Mouse (Mus musculus) cerebellum, postnatal 10 days (tissue): ENCODE measurements around the gene Idh3b.

ENCODE experiments used
- DNase-seq, 2 experiments: peaks; one replicate each; pipeline ENCODE4 v3.0.0; 2021; ENCODE audit warnings: mixed read lengths in 2 of 2

Idh3b gene

GRCm38 (mm10) chr2:130262398-130262797 is 21.9 kb downstream of the Idh3b start:
- no peak for DNase-seq

- no peak for DNase-seq
Observed at GRCm38 (mm10) chr2:130261914-130262313, 22.4 kb downstream of the Idh3b start.

GRCm38 (mm10) chr2:130260822-130261221 is 23.5 kb downstream of the Idh3b start:
- DNase-seq = no peak

- DNase-seq = no peak
Observed at GRCm38 (mm10) chr2:130256762-130257161, 27.6 kb downstream of the Idh3b start.

- no peak for DNase-seq
Observed at GRCm38 (mm10) chr2:130248226-130248625, 36.1 kb downstream of the Idh3b start.

- peak; percentile 54 to 66 for DNase-seq
Observed at GRCm38 (mm10) chr2:130246912-130247311, 37.4 kb downstream of the Idh3b start.
